Mouse (Mus musculus) liver, embryonic 14.5 days (tissue): Measurements from ENCODE around the gene Pla2r1. TPM values are rescaled to one million over a fixed set of nuclear protein-coding genes. Genes with fewer than 3 reads are reported as not detected.
A peak's percentile ranks its signal among the peaks of the same experiment; 100 is the strongest.

Experiments used
- ATAC-seq: fragments of 200-750 bp; cut with Nextera tagmentation; 2 replicates; pipeline ENCODE4 v1.8.0; 2017; ENCODE audit warnings: moderate number of reproducible peaks, mild to moderate bottlenecking, moderate library complexity; ENCODE audit not compliant: insufficient read depth
- DNase-seq, 3 experiments: peaks; one replicate each; pipeline ENCODE4 v3.0.0-alpha.2; 2012 to 2013; ENCODE audit warnings: low read depth in 3 of 3, low spot score in 3 of 3
- H3K27ac ChIP-seq: fragments of 300-500 bp; sonication (generic); 2 replicates; pipeline ENCODE4 v1.5.1; 2014; ENCODE audit warnings: moderate library complexity, mild to moderate bottlenecking, control low read depth, inconsistent platforms
- H3K27me3 ChIP-seq: fragments of 300-500 bp; sonication (generic); 2 replicates; pipeline ENCODE4 v1.6.1; 2014; ENCODE audit warnings: mild to moderate bottlenecking, low read length, moderate library complexity; ENCODE audit not compliant: control insufficient read depth, insufficient read depth
- H3K36me3 ChIP-seq: fragments of 300-500 bp; sonication (generic); replicated peaks from 2 replicates; pipeline ENCODE4 v1.6.1; 2014; ENCODE audit warnings: low read depth; ENCODE audit not compliant: control insufficient read depth, insufficient read depth
- H3K4me1 ChIP-seq, 2 experiments: fragments of 200-500 bp in 1 of 2; fragments of 300-500 bp in 1 of 2; sonication (generic) in 1 of 2; replicated peaks; 2 replicates each; pipeline ENCODE4 v1.6.1; 2012 to 2014; ENCODE audit warnings: antibody characterized with exemption in 1 of 2, inconsistent platforms in 1 of 2, low read length in 1 of 2; ENCODE audit not compliant: control insufficient read depth in 2 of 2, insufficient read depth in 2 of 2
- H3K4me2 ChIP-seq: fragments of 300-500 bp; sonication (generic); 2 replicates; pipeline ENCODE4 v1.6.1; 2014; ENCODE audit warnings: low read depth, mild to moderate bottlenecking, control low read depth, moderate library complexity
- H3K4me3 ChIP-seq, 2 experiments: fragments of 200-500 bp in 1 of 2; fragments of 300-500 bp in 1 of 2; sonication (generic) in 1 of 2; 2 replicates each; pipeline ENCODE4 v1.5.1; 2012 to 2014; ENCODE audit warnings: low read depth in 2 of 2, low read length in 2 of 2, mild to moderate bottlenecking in 2 of 2, control low read depth in 1 of 2, inconsistent platforms in 1 of 2, moderate library complexity in 1 of 2; ENCODE audit not compliant: insufficient read depth in 1 of 2
- H3K9ac ChIP-seq: fragments of 300-500 bp; sonication (generic); replicated peaks from 2 replicates; pipeline ENCODE4 v1.6.1; 2014; ENCODE audit warnings: mild to moderate bottlenecking, control low read depth, moderate library complexity
- H3K9me3 ChIP-seq: fragments of 300-500 bp; sonication (generic); 2 replicates; pipeline ENCODE4 v1.6.1; 2016; ENCODE audit warnings: low read length, mixed read lengths; ENCODE audit not compliant: control insufficient read depth
- CTCF ChIP-seq: IDR thresholded peaks from 2 replicates; pipeline ENCODE4 v1.5.1; 2016; ENCODE audit warnings: antibody characterized with exemption, low read depth, control low read depth
- EP300 ChIP-seq: IDR thresholded peaks from 2 replicates; pipeline ENCODE4 v1.6.1; 2016; ENCODE audit warnings: antibody characterized with exemption, low read depth
- WGBS: fragments of 180-500 bp; shearing (Covaris S2); extraction: QIAGEN DNeasy Blood & Tissue Kit; methylation state at CpG from one replicate; pipeline ENCODE4 v1.1.7; 2014; ENCODE audit not compliant: insufficient replicate concordance; 5-methylcytosine and 5-hydroxymethylcytosine counted together
- polyA plus RNA-seq, 2 experiments: library from polyadenylated mRNA; depleted of rRNA in 1 of 2; stranded (reverse) in 1 of 2; unstranded in 1 of 2; fragments of >200 nt; fragmentation: Nextera tagmentation in 1 of 2; extraction: Ambion mirVana in 1 of 2; gene quantifications; 2 replicates each; pipeline versions ENCODE4 v1.2.1 to v1.2.3; 2012 to 2014

Gene Pla2r1
- polyA plus RNA-seq, 2 experiments, result 0.17 to 0.19 TPM

DNA sequence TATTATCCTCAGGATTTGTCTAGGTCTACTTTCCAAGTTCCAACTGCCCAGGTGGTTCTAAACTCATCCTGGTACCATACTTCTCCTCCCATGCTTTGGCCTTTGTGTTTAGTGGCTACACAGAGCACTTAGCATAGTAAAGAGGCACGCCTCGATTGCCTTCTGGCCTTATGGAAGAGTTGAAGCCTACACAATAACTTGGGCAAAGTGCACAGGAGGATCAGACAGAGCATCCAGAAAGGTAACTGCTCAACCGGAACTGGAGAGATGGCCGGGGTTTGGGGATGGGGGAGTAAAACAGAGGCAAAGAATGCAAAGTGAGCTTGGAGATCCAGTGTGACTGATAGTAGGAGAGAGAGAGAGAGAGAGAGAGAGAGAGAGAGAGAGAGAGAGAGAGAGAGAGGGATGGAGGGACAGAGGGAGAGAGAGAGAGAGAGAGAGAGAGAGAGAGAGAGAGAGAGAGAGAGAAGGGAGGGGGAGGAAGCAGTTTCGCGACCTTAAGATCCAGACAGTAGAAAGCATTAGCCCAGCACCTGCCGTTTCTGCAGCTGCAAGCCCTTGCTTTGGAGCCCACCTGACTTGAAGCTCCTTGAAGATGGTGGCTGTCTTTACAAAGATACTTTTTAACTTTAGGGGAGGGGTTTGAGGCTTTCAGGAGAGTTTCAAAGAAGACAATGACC lies 168.9 kb downstream of the Pla2r1 start:
- no peak for TF ChIP-seq EP300
- TF ChIP-seq CTCF, result no peak
- ATAC-seq (no peak), DNase-seq (no peak)
- Histone ChIP-seq H3K9ac (no peak overlapping the region), H3K4me2 (no peak overlapping the region), H3K9me3 (no peaks in the 10 kb centered on the region), H3K4me1 (peaks cover 0 to 4% of the 10 kb centered on the region in 2 experiments; a peak in 2 of 4 replicates), H3K36me3 (no peaks in the 10 kb centered on the region), H3K27me3 (no peaks in the 10 kb centered on the region; the same call in 1 of the 2 replicates), H3K4me3 (no peak overlapping the region), H3K27ac (no peak overlapping the region)
- WGBS, result 44% methylated on average over 6 of the region's 7 CpGs

DNA sequence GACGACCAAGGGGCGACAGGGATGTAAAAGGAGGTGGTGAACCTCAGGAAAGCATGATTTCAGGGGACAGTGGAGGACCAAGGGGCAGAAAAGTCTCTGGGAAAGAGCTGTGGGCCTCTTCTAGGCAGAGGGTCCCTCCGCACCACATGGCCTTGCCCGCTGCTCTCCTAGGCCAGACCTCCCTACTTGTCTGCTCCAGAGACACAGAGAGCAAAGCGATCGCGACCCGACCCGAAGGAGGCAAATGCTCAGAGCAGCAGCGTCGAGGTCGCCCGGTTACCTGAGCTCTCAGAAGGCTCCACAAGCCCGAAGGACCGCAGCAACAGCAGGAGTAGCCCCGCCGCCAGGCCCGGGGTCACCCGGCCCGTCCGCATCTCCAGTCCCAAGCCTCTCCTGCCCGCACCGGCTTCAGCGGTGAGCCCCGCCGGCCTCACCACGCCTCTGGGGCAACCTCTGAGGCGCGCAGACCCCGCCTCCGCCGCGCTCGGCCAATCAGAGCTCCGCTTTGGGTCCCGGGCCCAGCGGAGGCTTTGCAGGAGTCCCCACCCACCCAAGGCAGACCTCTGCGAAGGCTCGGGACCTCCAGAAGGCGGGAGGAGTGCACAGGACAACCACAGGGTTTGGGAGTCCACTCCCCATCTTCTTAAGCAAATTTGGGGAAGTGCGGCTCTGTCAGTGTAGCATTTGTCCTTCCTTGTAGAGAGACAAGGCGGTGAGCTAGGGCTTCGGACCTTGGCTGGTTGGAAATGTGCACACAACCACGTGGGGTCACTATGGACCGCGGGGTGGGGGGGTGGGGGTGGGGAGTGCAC lies 170.0 kb downstream of the Pla2r1 start, which contains the start of gene Ly75:
TSS of gene Ly75 (minus strand) at position 446 of the 812 bp plus-strand sequence.
- H3K27ac ChIP-seq, result no peak within 1 kb of the TSS
- H3K9me3 ChIP-seq, result no peaks in the 10 kb centered on the region
- H3K36me3 ChIP-seq, result no peaks in the 10 kb centered on the region
- peak within 1 kb of the TSS; percentile 54 for H3K4me2 ChIP-seq
- H3K27me3 ChIP-seq, result no peaks in the 10 kb centered on the region; the same call in 1 of the 2 replicates
- H3K9ac ChIP-seq, result no peak within 1 kb of the TSS
- ATAC-seq (peak; percentile 93), DNase-seq (peak; percentile 49 to 68 (median 63))
- H3K4me1 ChIP-seq, result peaks cover 0 to 4% of the 10 kb centered on the region in 2 experiments; a peak in 2 of 4 replicates
- under 1% methylated on average over 46 of the region's 46 CpGs for WGBS
- TF ChIP-seq EP300 (no peak), CTCF (no peak)
- peak within 1 kb of the TSS; percentile 37 to 49 for H3K4me3 ChIP-seq

DNA sequence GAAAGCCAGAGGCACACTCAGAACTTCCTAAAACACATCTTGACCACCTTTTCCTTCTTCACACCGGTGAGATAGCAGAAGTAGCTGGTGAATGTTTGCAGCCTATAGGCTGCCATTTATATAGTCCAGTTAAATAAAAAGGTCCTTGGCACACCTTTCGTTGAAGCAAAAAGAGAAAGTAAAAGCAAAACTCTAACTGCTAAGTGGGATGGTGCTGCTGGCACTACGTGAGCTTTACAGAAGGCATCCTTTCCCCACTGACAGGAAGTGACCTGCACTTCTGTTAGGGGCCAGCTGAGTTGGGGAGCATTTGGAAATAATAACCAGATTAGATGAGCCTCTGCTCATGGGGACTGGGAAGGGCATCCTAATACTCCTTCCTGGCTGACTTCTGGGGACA lies 170.8 kb downstream of the Pla2r1 start:
- TF ChIP-seq CTCF (no peak), EP300 (no peak)
- Histone ChIP-seq H3K36me3 (no peaks in the 10 kb centered on the region), H3K4me3 (peak overlapping the region; percentile 37 to 49), H3K9me3 (no peaks in the 10 kb centered on the region), H3K27ac (no peak overlapping the region), H3K4me2 (peak overlapping the region; percentile 54), H3K9ac (no peak overlapping the region), H3K27me3 (no peaks in the 10 kb centered on the region; the same call in 1 of the 2 replicates), H3K4me1 (peaks cover 0 to 4% of the 10 kb centered on the region in 2 experiments; a peak in 2 of 4 replicates)
- WGBS, result 27% methylated on average over 3 of the region's 3 CpGs
- DNase-seq (no peak), ATAC-seq (no peak)

DNA sequence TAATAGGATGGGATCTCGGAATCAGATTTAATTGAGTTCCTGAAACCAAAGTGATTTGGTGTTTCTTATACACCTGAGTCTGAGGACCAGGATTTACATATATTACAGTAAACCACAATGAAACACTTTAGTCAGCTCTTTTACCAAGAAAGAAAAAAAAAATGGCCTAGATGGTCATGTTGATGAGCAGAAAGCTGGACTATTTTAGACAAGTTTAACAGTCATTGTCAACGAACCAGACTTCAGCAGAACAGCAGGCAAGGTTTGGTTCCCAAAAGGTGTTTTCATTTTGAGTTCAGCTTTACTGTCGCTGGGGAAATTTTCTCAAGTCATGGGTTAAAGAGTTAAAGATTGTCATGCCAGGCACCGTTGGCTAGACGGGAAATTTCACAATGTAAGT lies 175.8 kb downstream of the Pla2r1 start:
- DNase-seq (no peak), ATAC-seq (no peak)
- TF ChIP-seq CTCF, result no peak
- no peak for TF ChIP-seq EP300
- H3K36me3 ChIP-seq, result no peaks in the 10 kb centered on the region
- H3K27ac ChIP-seq, result no peak overlapping the region
- H3K9ac ChIP-seq, result no peak overlapping the region
- no peak overlapping the region for H3K4me3 ChIP-seq
- H3K27me3 ChIP-seq, result no peaks in the 10 kb centered on the region
- 64% methylated on average over 5 of the region's 5 CpGs for WGBS
- no peaks in the 10 kb centered on the region for H3K4me1 ChIP-seq
- no peak overlapping the region for H3K4me2 ChIP-seq
- no peaks in the 10 kb centered on the region for H3K9me3 ChIP-seq

DNA sequence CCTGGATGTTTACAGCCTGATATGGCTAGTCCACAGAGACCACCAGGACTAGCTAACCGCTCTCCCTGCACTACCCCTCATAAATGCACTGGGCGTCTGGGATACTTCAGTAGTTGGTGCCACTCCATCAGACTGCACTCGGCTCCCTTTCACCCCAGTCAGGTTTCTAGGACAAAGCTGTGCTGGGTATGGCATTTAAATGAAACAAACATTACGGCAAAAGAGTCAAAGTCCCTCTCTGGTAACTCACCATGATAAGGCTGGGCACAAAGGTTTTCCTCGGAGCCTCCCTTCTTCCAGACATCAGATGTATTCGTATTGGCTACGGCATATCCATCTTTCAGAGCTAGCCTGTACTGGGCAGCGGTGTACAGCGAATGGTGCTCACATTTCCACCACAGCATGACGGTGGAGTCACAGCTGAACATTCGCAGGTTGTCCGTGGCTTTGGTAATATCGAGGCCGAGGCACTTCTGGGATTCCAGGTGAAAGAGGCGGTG lies 177.4 kb downstream of the Pla2r1 start:
- no peak overlapping the region for H3K4me2 ChIP-seq
- H3K27me3 ChIP-seq, result no peaks in the 10 kb centered on the region
- 80% methylated on average over 15 of the region's 15 CpGs for WGBS
- no peak for DNase-seq
- no peak for TF ChIP-seq CTCF
- TF ChIP-seq EP300, result no peak
- no peaks in the 10 kb centered on the region for H3K4me1 ChIP-seq
- H3K36me3 ChIP-seq, result no peaks in the 10 kb centered on the region
- H3K4me3 ChIP-seq, result no peak overlapping the region
- no peak overlapping the region for H3K9ac ChIP-seq
- no peaks in the 10 kb centered on the region for H3K9me3 ChIP-seq
- ATAC-seq, result no peak
- no peak overlapping the region for H3K27ac ChIP-seq
